Mouse (Mus musculus) neural tube, embryonic 15.5 days (tissue): ENCODE measurements around the gene Phyh. TPM values are rescaled to one million over a fixed set of nuclear protein-coding genes. Genes with fewer than 3 reads are reported as not detected.

Experiments used
- ATAC-seq: fragments of 200-750 bp; cut with Nextera tagmentation; 2 replicates; pipeline ENCODE4 v1.8.0; 2017; ENCODE audit warnings: mild to moderate bottlenecking, moderate TSS enrichment, moderate library complexity; ENCODE audit not compliant: low FRiP score
- H3K27ac ChIP-seq: fragments of 300-500 bp; sonication (generic); replicated peaks from 2 replicates; pipeline ENCODE4 v1.5.1; 2015; ENCODE audit warnings: mild to moderate bottlenecking, inconsistent platforms
- H3K27me3 ChIP-seq: fragments of 300-500 bp; sonication (generic); replicated peaks from 2 replicates; pipeline ENCODE4 v1.6.1; 2015; ENCODE audit warnings: inconsistent platforms
- H3K36me3 ChIP-seq: fragments of 300-500 bp; sonication (generic); 2 replicates; pipeline ENCODE4 v1.6.1; 2015; ENCODE audit warnings: inconsistent platforms
- H3K4me1 ChIP-seq: fragments of 300-500 bp; sonication (generic); 2 replicates; pipeline ENCODE4 v1.6.1; 2015; ENCODE audit warnings: inconsistent platforms
- H3K4me2 ChIP-seq: fragments of 300-500 bp; sonication (generic); 2 replicates; pipeline ENCODE4 v1.6.1; 2015; ENCODE audit warnings: inconsistent platforms, mild to moderate bottlenecking, moderate library complexity
- H3K4me3 ChIP-seq: fragments of 300-500 bp; sonication (generic); replicated peaks from 2 replicates; pipeline ENCODE4 v1.5.1; 2015; ENCODE audit warnings: mild to moderate bottlenecking, inconsistent platforms
- H3K9ac ChIP-seq: fragments of 300-500 bp; sonication (generic); replicated peaks from 2 replicates; pipeline ENCODE4 v1.6.1; 2015; ENCODE audit warnings: mild to moderate bottlenecking, inconsistent platforms
- H3K9me3 ChIP-seq: fragments of 300-500 bp; sonication (generic); replicated peaks from 2 replicates; pipeline ENCODE4 v1.6.1; 2016; ENCODE audit warnings: inconsistent platforms
- WGBS: fragments of 180-500 bp; shearing (Covaris S2); methylation state at CpG from one replicate; pipeline ENCODE4 v1.1.7; 2015; ENCODE audit warnings: mixed read lengths; 5-methylcytosine and 5-hydroxymethylcytosine counted together
- polyA plus RNA-seq: library from polyadenylated mRNA; unstranded; fragments of >200 nt; fragmentation: Nextera tagmentation; extraction: Ambion mirVana; gene quantifications from 2 replicates; pipeline ENCODE4 v1.2.1, GENCODE M21; 2015

Gene Phyh
- polyA plus RNA-seq, result 89.1 and 97.9 TPM in 2 replicates

GRCm38 (mm10) chr2:4918860-4919739, at the start of gene Phyh:
Gene Phyh, plus strand, starts transcription at chr2:4919019.
- Histone ChIP-seq H3K36me3 (no peaks in the 10 kb centered on the region), H3K9me3 (no peaks in the 10 kb centered on the region), H3K4me1 (peaks cover 9% of the 10 kb centered on the region), H3K27me3 (no peaks in the 10 kb centered on the region), H3K4me2 (peak within 1 kb of the TSS; percentile 74), H3K4me3 (peak within 1 kb of the TSS; percentile 48), H3K27ac (peak within 1 kb of the TSS; percentile 73), H3K9ac (peak within 1 kb of the TSS; percentile 70)
- ATAC-seq, result peak; percentile 92
- 7% methylated on average over 35 of the region's 35 CpGs for whole genome bisulfite sequencing

- H3K27ac ChIP-seq, result no peak overlapping the region
- H3K36me3 ChIP-seq, result no peaks in the 10 kb centered on the region
- no peaks in the 10 kb centered on the region for H3K27me3 ChIP-seq
- H3K9ac ChIP-seq, result no peak overlapping the region
- H3K9me3 ChIP-seq, result no peaks in the 10 kb centered on the region
- H3K4me3 ChIP-seq, result no peak overlapping the region
- ATAC-seq, result no peak
- H3K4me2 ChIP-seq, result no peak overlapping the region
- H3K4me1 ChIP-seq, result no peaks in the 10 kb centered on the region
- 80% methylated on average over 9 of the region's 9 CpGs for WGBS
Measured at GRCm38 (mm10) chr2:4872740-4873139, 46.1 kb upstream of the Phyh start.

GRCm38 (mm10) chr2:4873331-4873730, 45.5 kb upstream of the Phyh start:
- no peaks in the 10 kb centered on the region for H3K27me3 ChIP-seq

DNA sequence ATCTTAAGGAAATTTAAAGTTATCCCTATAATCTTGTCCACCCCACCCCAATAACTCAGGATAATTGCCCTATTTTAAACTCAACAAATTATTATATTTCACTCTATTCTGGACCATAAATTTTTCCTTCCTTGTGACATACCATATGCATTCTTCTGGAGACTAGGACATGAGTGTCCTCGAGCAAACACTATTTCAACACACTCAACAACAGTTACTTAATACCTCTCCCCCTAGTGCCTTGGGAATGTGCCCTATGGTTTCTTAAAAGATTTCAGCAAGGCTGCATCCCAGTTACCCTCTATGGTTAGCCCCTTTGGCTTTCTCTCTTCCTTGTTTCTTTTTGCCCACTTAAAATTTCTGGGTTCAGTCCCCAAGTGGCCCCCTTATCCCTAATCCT, 43.7 kb upstream of the Phyh start:
- Histone ChIP-seq H3K4me2 (no peak overlapping the region), H3K9ac (no peak overlapping the region), H3K4me3 (no peak overlapping the region), H3K27ac (no peak overlapping the region), H3K4me1 (peaks cover 8% of the 10 kb centered on the region; the same call in 1 of the 2 replicates), H3K27me3 (no peaks in the 10 kb centered on the region), H3K9me3 (no peaks in the 10 kb centered on the region), H3K36me3 (no peaks in the 10 kb centered on the region)
- ATAC-seq, result no peak
- WGBS, result 60% methylated on average over 1 of the region's 1 CpGs

More at GRCm38 (mm10) chr2:4873331-4873730, 45.5 kb upstream of the Phyh start:
- ATAC-seq, result no peak
- Histone ChIP-seq H3K27ac (no peak overlapping the region), H3K4me3 (no peak overlapping the region), H3K4me1 (no peaks in the 10 kb centered on the region), H3K36me3 (no peaks in the 10 kb centered on the region), H3K9me3 (no peaks in the 10 kb centered on the region), H3K4me2 (no peak overlapping the region), H3K9ac (no peak overlapping the region)
- WGBS, result 79% methylated on average over 6 of the region's 6 CpGs

- Histone ChIP-seq H3K4me2 (no peak overlapping the region), H3K36me3 (no peaks in the 10 kb centered on the region), H3K9me3 (no peaks in the 10 kb centered on the region), H3K27ac (no peak overlapping the region), H3K9ac (no peak overlapping the region), H3K27me3 (no peaks in the 10 kb centered on the region), H3K4me3 (no peak overlapping the region), H3K4me1 (peaks cover 15% of the 10 kb centered on the region)
- WGBS, result 75% methylated on average over 3 of the region's 3 CpGs
- no peak for ATAC-seq
Measured at GRCm38 (mm10) chr2:4876131-4876530, 42.7 kb upstream of the Phyh start.

DNA sequence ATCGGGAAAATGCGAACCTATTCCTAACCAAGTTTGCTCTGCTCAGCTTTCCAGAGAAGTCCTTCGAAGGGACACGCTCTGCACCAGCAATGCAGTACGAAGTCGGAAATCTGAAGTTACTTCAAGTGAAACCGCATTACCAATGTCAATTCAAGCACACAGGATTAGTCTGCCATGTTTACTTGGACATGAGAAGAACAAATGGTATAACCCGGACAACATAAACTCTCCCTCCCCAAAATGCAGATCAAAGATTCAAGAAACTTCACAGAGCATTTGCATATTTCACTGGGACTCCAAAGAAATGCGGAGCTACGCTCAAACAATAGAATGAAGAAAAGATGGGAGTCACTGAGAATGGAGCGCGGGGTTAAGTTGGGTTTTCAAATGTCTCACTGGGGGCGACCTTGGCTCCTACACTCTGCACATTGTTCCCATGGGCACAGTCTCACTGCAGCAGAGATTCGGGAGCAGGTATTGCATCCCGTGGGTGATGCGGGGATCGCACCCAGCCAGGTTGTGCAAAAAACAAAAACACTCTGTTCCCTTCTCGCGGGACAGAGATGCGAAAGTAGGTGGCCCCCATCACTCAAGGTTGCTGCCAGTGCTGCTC, 38.0 kb upstream of the Phyh start:
- peak overlapping the region; percentile 96 for H3K4me3 ChIP-seq
- WGBS, result 2% methylated on average over 20 of the region's 20 CpGs
- peaks cover 35% of the 10 kb centered on the region for H3K4me1 ChIP-seq
- no peaks in the 10 kb centered on the region for H3K9me3 ChIP-seq
- H3K36me3 ChIP-seq, result peaks cover 1% of the 10 kb centered on the region
- H3K27ac ChIP-seq, result peak overlapping the region; percentile 100
- H3K27me3 ChIP-seq, result no peaks in the 10 kb centered on the region
- H3K9ac ChIP-seq, result peak overlapping the region; percentile 99
- peak; percentile 16 for ATAC-seq
- H3K4me2 ChIP-seq, result peak overlapping the region; percentile 69

DNA sequence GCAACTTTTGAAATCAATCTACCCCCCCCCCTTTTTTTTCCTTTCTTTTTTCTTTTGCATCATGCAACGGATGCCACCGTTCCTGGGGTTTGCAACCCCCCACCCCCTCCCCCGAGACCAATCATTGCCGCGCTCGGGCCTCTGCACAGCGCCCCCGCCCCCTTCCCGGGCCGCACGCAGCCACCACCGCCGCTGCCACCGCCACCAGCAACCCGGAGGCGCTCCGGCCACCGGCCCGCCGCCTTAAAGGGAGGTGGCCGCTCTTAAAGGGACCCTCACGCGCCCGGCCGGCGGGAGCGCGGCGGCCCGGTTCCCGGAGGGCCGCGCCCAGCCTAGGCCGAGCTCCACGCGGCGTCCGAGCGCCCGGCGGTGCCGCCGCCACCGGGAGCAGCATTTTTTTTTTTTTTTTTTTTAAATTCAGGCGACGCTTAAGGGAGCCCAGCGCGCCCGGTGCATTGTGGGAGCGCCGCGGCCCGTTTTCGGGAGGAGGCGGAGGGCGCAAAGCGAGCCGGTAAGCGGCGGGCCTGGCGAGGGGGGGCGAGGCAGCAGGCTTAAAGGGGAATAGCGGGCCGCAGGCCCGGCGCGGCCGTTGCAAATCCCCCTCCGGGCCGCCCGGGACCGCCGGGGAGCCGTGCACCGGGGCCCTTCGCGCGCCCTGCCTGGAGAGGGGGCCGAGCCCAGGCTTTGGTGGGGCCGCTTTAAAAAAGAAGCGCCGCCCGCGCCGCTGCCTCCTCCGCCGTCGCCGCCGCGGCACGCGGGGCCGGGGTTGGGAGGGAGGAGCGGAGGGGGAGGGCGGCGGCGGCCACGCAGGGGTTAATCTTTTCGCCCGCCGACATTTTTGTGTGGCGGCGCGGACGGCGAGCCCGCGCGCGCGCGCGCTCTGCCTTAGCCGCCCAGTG, 37.2 kb upstream of the Phyh start, which contains the start of gene Sephs1:
Gene Sephs1 (plus strand): TSS at position 215 of the 899 bp plus-strand sequence.
- Histone ChIP-seq H3K4me1 (peaks cover 35% of the 10 kb centered on the region), H3K4me3 (peak within 1 kb of the TSS; percentile 96), H3K27ac (peak within 1 kb of the TSS; percentile 100), H3K36me3 (peaks cover 9% of the 10 kb centered on the region), H3K4me2 (peak within 1 kb of the TSS; percentile 69), H3K9ac (peak within 1 kb of the TSS; percentile 99), H3K9me3 (no peaks in the 10 kb centered on the region), H3K27me3 (no peaks in the 10 kb centered on the region)
- peak; percentile 90 for ATAC-seq
- under 1% methylated on average over 90 of the region's 115 CpGs for WGBS

GRCm38 (mm10) chr2:4882249-4882791, 36.5 kb upstream of the Phyh start:
- H3K4me1 ChIP-seq, result peaks cover 35% of the 10 kb centered on the region
- under 1% methylated on average over 61 of the region's 63 CpGs for WGBS

GRCm38 (mm10) chr2:4883009-4883704, 35.7 kb upstream of the Phyh start:
- H3K9me3 ChIP-seq, result no peaks in the 10 kb centered on the region
- peak overlapping the region; percentile 69 for H3K4me2 ChIP-seq
- H3K27me3 ChIP-seq, result no peaks in the 10 kb centered on the region
- H3K4me3 ChIP-seq, result peak overlapping the region; percentile 96
- 2% methylated on average over 18 of the region's 18 CpGs for WGBS
- no peak for ATAC-seq
- H3K9ac ChIP-seq, result peak overlapping the region; percentile 99
- peak overlapping the region; percentile 100 for H3K27ac ChIP-seq
- H3K36me3 ChIP-seq, result peaks cover 24% of the 10 kb centered on the region
- peaks cover 35% of the 10 kb centered on the region for H3K4me1 ChIP-seq

More at GRCm38 (mm10) chr2:4882249-4882791, 36.5 kb upstream of the Phyh start:
- Histone ChIP-seq H3K4me2 (peak overlapping the region; percentile 69), H3K4me3 (peak overlapping the region; percentile 96), H3K9ac (peak overlapping the region; percentile 99), H3K27ac (peak overlapping the region; percentile 100), H3K27me3 (no peaks in the 10 kb centered on the region), H3K36me3 (peaks cover 16% of the 10 kb centered on the region), H3K9me3 (no peaks in the 10 kb centered on the region)
- ATAC-seq, result peak; percentile 64

- Histone ChIP-seq H3K27ac (no peak overlapping the region), H3K4me2 (no peak overlapping the region), H3K36me3 (peaks cover 57% of the 10 kb centered on the region), H3K27me3 (no peaks in the 10 kb centered on the region), H3K4me1 (peaks cover 20% of the 10 kb centered on the region), H3K9me3 (no peaks in the 10 kb centered on the region), H3K9ac (no peak overlapping the region), H3K4me3 (no peak overlapping the region)
- 95% methylated on average over 6 of the region's 6 CpGs for WGBS
- ATAC-seq, result no peak
Measured at GRCm38 (mm10) chr2:4886896-4887295, 31.9 kb upstream of the Phyh start.
